29 mouse cellular contexts compared by ENCODE assay signal in genomic region chr1:158239841-158240240, GRCm38 (mm10).
DNase-seq lines count a peak whose midpoint lies in the region; ATAC-seq lines count a peak whose summit lies in the region.
"Had no signal": no experiment of that assay in that cellular context is flagged by ENCODE, and none has a peak within 500 bp of the region (broad histone marks: within the 10 kb centered on the region; RNA-seq: fewer than 3 reads in every experiment).

No protein-coding gene starts in this region.

- H3K27ac ChIP-seq in liver, embryonic 13.5 days: no peak overlapping the region
- H3K27ac ChIP-seq in liver, embryonic 11.5 days (ENCODE audit: low read depth, low read length): no peak overlapping the region
- H3K27ac ChIP-seq: embryonic facial prominence, embryonic 13.5 days; forebrain, embryonic 12.5 days; heart, embryonic 15.5 days; hindbrain, embryonic 14.5 days; lung, embryonic 15.5 days; neural tube, embryonic 12.5 days had no signal

- H3K9me3 ChIP-seq in liver, embryonic 13.5 days (replicated peaks): no peaks in the 10 kb centered on the region
- H3K9me3 ChIP-seq in liver, embryonic 11.5 days (ENCODE audit: control insufficient read depth, low read length): no peaks in the 10 kb centered on the region
- H3K9me3 ChIP-seq: embryonic facial prominence, embryonic 13.5 days; forebrain, embryonic 12.5 days; heart, embryonic 15.5 days; lung, embryonic 15.5 days; neural tube, embryonic 12.5 days had no signal

- no peak overlapping the region for H3K4me3 ChIP-seq in liver, embryonic 13.5 days (replicated peaks)
- H3K4me3 ChIP-seq in liver, embryonic 11.5 days (ENCODE audit: low read depth, low read length): no peak overlapping the region
- H3K4me3 ChIP-seq: embryonic facial prominence, embryonic 13.5 days; erythroblast, embryonic 14.5 days; forebrain, embryonic 12.5 days; heart, embryonic 15.5 days; lung, embryonic 15.5 days; myocyte; neural tube, embryonic 12.5 days had no signal

- H3K4me2 ChIP-seq in liver, embryonic 13.5 days: no peak overlapping the region
- H3K4me2 ChIP-seq in liver, embryonic 11.5 days: no peak overlapping the region
- H3K4me2 ChIP-seq: embryonic facial prominence, embryonic 13.5 days; forebrain, embryonic 12.5 days; heart, embryonic 15.5 days; hindbrain, embryonic 14.5 days; lung, embryonic 15.5 days; neural tube, embryonic 12.5 days had no signal

- H3K27me3 ChIP-seq in liver, embryonic 13.5 days: no peaks in the 10 kb centered on the region
- H3K27me3 ChIP-seq in liver, embryonic 11.5 days (replicated peaks; ENCODE audit: control insufficient read depth, insufficient read depth, low read length): no peaks in the 10 kb centered on the region
- H3K27me3 ChIP-seq: embryonic facial prominence, embryonic 13.5 days; forebrain, embryonic 12.5 days; heart, embryonic 15.5 days; lung, embryonic 15.5 days; neural tube, embryonic 12.5 days had no signal

- no peaks in the 10 kb centered on the region for H3K36me3 ChIP-seq in liver, embryonic 13.5 days
- H3K36me3 ChIP-seq in liver, embryonic 11.5 days (ENCODE audit: control insufficient read depth, insufficient read depth, low read length): no peaks in the 10 kb centered on the region
- H3K36me3 ChIP-seq: embryonic facial prominence, embryonic 13.5 days; forebrain, embryonic 12.5 days; G1E; heart, embryonic 15.5 days; lung, embryonic 15.5 days; neural tube, embryonic 12.5 days had no signal

- no peak for DNase-seq in liver, embryonic 13.5 days
- no peak for DNase-seq in liver, embryonic 11.5 days (ENCODE audit: low spot score)
- DNase-seq in spleen, postnatal 36 days (ENCODE audit: low spot score in 2 of 2): peak; percentile 9 to 55
- DNase-seq in spleen, adult 18-20 months: no peak
- no peak for DNase-seq in urinary bladder, adult 18-20 months (ENCODE audit: low spot score in 2 of 2)
- no peak for DNase-seq in right cerebral cortex, adult 2 months (ENCODE audit: low spot score in 2 of 2)
- DNase-seq: adrenal gland, postnatal 10 days; cerebellum, adult 11 months; cerebellum, adult 9-11 months; forebrain, postnatal 0 days; gastrocnemius, postnatal 10 days; kidney, adult 9 months; kidney, postnatal 10 days; layer of hippocampus, adult 9-11 months; thymus, adult 2 months; thymus, postnatal 36 days had no signal

- ATAC-seq in liver, embryonic 13.5 days (ENCODE audit: low read depth): peak; percentile 39; the same call in 1 of the 2 replicates
- ATAC-seq in liver, embryonic 11.5 days (replicated peaks; ENCODE audit: low FRiP score): no peak
- 0 out of 2 replicates have a peak, but pooled peaks have one; percentile 27 for ATAC-seq in megakaryocyte, adult 5-6 weeks (ENCODE audit: poor library complexity, severe bottlenecking)
- ATAC-seq: forebrain, postnatal 0 days; intestine, postnatal 0 days; midbrain, embryonic 16.5 days; Patski had no signal

- H3K9ac ChIP-seq in liver, embryonic 13.5 days: no peak overlapping the region
- H3K9ac ChIP-seq in liver, embryonic 11.5 days (ENCODE audit: low read depth, low read length): no peak overlapping the region
- H3K9ac ChIP-seq: embryonic facial prominence, embryonic 13.5 days; forebrain, embryonic 12.5 days; forebrain, postnatal 0 days; heart, embryonic 15.5 days; hindbrain, embryonic 14.5 days; lung, embryonic 15.5 days; neural tube, embryonic 12.5 days had no signal

- WGBS in liver, embryonic 13.5 days (ENCODE audit: insufficient replicate concordance): 41% methylated on average over 2 of the region's 2 CpGs
- 64% methylated on average over 2 of the region's 2 CpGs for WGBS in liver, embryonic 11.5 days

- H3K4me1 ChIP-seq in liver, embryonic 13.5 days (replicated peaks): no peaks in the 10 kb centered on the region
- H3K4me1 ChIP-seq in liver, embryonic 11.5 days (replicated peaks; ENCODE audit: control insufficient read depth, insufficient read depth, low read length): no peaks in the 10 kb centered on the region
- H3K4me1 ChIP-seq: embryonic facial prominence, embryonic 13.5 days; forebrain, embryonic 12.5 days; heart, embryonic 15.5 days; lung, embryonic 15.5 days; neural tube, embryonic 12.5 days had no signal

Comparison
In these comparisons a context has a peak if more than half of its experiments do, and no peak if none do; other contexts are left out.
1. DNase-seq: peak in spleen, postnatal 36 days (2 of 2); none in liver, embryonic 13.5 days (single experiment), liver, embryonic 11.5 days (single experiment), spleen, adult 18-20 months (0 of 2), urinary bladder, adult 18-20 months (0 of 2) and right cerebral cortex, adult 2 months (0 of 2).